Mouse (Mus musculus) hindbrain, embryonic 16.5 days (tissue): ENCODE data around the gene Prss48. TPM values are rescaled to one million over a fixed set of nuclear protein-coding genes. Genes with fewer than 3 reads are reported as not detected.

Experiments used
- ATAC-seq: fragments of 200-750 bp; cut with Nextera tagmentation; 2 replicates; pipeline ENCODE4 v1.8.0; 2017; ENCODE audit warnings: moderate TSS enrichment, moderate library complexity
- H3K27ac ChIP-seq: fragments of 300-500 bp; sonication (generic); 2 replicates; pipeline ENCODE4 v1.5.1; 2014; ENCODE audit warnings: low read depth, mild to moderate bottlenecking, control low read depth, low read length, moderate library complexity
- H3K27me3 ChIP-seq: fragments of 300-500 bp; sonication (generic); replicated peaks from 2 replicates; pipeline ENCODE4 v1.6.1; 2014; ENCODE audit warnings: low read length; ENCODE audit not compliant: control insufficient read depth, insufficient read depth
- H3K36me3 ChIP-seq: fragments of 300-500 bp; sonication (generic); 2 replicates; pipeline ENCODE4 v1.6.1; 2014; ENCODE audit warnings: mild to moderate bottlenecking, low read length, moderate library complexity, mixed read lengths; ENCODE audit not compliant: control insufficient read depth, insufficient read depth
- H3K4me1 ChIP-seq: fragments of 300-500 bp; sonication (generic); 2 replicates; pipeline ENCODE4 v1.6.1; 2014; ENCODE audit warnings: low read depth, low read length; ENCODE audit not compliant: control insufficient read depth, insufficient read depth
- H3K4me2 ChIP-seq: fragments of 300-500 bp; sonication (generic); 2 replicates; pipeline ENCODE4 v1.6.1; 2014; ENCODE audit warnings: mild to moderate bottlenecking, low read length, control low read depth, moderate library complexity
- H3K4me3 ChIP-seq: fragments of 300-500 bp; sonication (generic); 2 replicates; pipeline ENCODE4 v1.5.1; 2014; ENCODE audit warnings: mild to moderate bottlenecking, low read length, control low read depth, moderate library complexity
- H3K9ac ChIP-seq: fragments of 300-500 bp; sonication (generic); 2 replicates; pipeline ENCODE4 v1.6.1; 2014; ENCODE audit warnings: low read depth, mild to moderate bottlenecking, control low read depth, low read length, moderate library complexity
- H3K9me3 ChIP-seq: fragments of 300-500 bp; sonication (generic); 2 replicates; pipeline ENCODE4 v1.6.1; 2014; ENCODE audit warnings: mild to moderate bottlenecking, low read length, moderate library complexity; ENCODE audit not compliant: control insufficient read depth
- WGBS: fragments of 180-500 bp; shearing (Covaris S2); extraction: QIAGEN DNeasy Blood & Tissue Kit; methylation state at CpG from one replicate; pipeline ENCODE4 v1.1.7; 2014; 5-methylcytosine and 5-hydroxymethylcytosine counted together
- polyA plus RNA-seq: library from polyadenylated mRNA; unstranded; fragments of >200 nt; fragmentation: Nextera tagmentation; extraction: Ambion mirVana; gene quantifications from 2 replicates; pipeline ENCODE4 v1.2.1, GENCODE M21; 2015

The Prss48 gene
- polyA plus RNA-seq, 1 experiment from 2014 or later: not detected

GRCm38 (mm10) chr3:85965479-85965878 lies 36.8 kb downstream of the Prss48 start:
- no peak overlapping the region for H3K27ac ChIP-seq
- H3K4me1 ChIP-seq: no peaks in the 10 kb centered on the region
- H3K27me3 ChIP-seq: no peaks in the 10 kb centered on the region
- H3K4me2 ChIP-seq: no peak overlapping the region
- H3K9me3 ChIP-seq: peaks cover 5% of the 10 kb centered on the region
- 92% methylated on average over 4 of the region's 4 CpGs for WGBS
- ATAC-seq: no peak
- H3K36me3 ChIP-seq: no peaks in the 10 kb centered on the region
- H3K9ac ChIP-seq: no peak overlapping the region
- H3K4me3 ChIP-seq: no peak overlapping the region

- H3K9ac ChIP-seq: no peak overlapping the region
- 57% methylated on average over 5 of the region's 5 CpGs for WGBS
- no peaks in the 10 kb centered on the region for H3K27me3 ChIP-seq
- no peak for ATAC-seq
- no peak overlapping the region for H3K4me2 ChIP-seq
- no peak overlapping the region for H3K4me3 ChIP-seq
- H3K4me1 ChIP-seq: no peaks in the 10 kb centered on the region
- peaks cover 5% of the 10 kb centered on the region for H3K9me3 ChIP-seq
- H3K36me3 ChIP-seq: no peaks in the 10 kb centered on the region
- no peak overlapping the region for H3K27ac ChIP-seq
Measured at GRCm38 (mm10) chr3:85961134-85961533, 41.2 kb downstream of the Prss48 start.

- Histone ChIP-seq H3K9ac (no peak overlapping the region), H3K4me3 (no peak overlapping the region), H3K27me3 (no peaks in the 10 kb centered on the region), H3K9me3 (peaks cover 5% of the 10 kb centered on the region), H3K27ac (no peak overlapping the region), H3K4me1 (no peaks in the 10 kb centered on the region), H3K36me3 (no peaks in the 10 kb centered on the region), H3K4me2 (no peak overlapping the region)
- ATAC-seq: no peak
- 77% methylated on average over 1 of the region's 1 CpGs for WGBS
Measured at GRCm38 (mm10) chr3:85959669-85960068, 42.6 kb downstream of the Prss48 start.

GRCm38 (mm10) chr3:85955704-85956103 lies 46.6 kb downstream of the Prss48 start:
- ATAC-seq: no peak
- 81% methylated on average over 5 of the region's 5 CpGs for WGBS
- Histone ChIP-seq H3K4me1 (no peaks in the 10 kb centered on the region), H3K27me3 (no peaks in the 10 kb centered on the region), H3K36me3 (no peaks in the 10 kb centered on the region), H3K9me3 (no peaks in the 10 kb centered on the region), H3K27ac (no peak overlapping the region), H3K4me3 (no peak overlapping the region), H3K4me2 (no peak overlapping the region), H3K9ac (no peak overlapping the region)

GRCm38 (mm10) chr3:85955269-85955668 lies 47.0 kb downstream of the Prss48 start:
- Histone ChIP-seq H3K4me3 (no peak overlapping the region), H3K27me3 (no peaks in the 10 kb centered on the region), H3K9ac (no peak overlapping the region), H3K4me1 (no peaks in the 10 kb centered on the region), H3K9me3 (no peaks in the 10 kb centered on the region), H3K36me3 (no peaks in the 10 kb centered on the region), H3K27ac (no peak overlapping the region), H3K4me2 (no peak overlapping the region)
- no peak for ATAC-seq
- 77% methylated on average over 9 of the region's 9 CpGs for WGBS

- no peaks in the 10 kb centered on the region for H3K27me3 ChIP-seq
- H3K9me3 ChIP-seq: no peaks in the 10 kb centered on the region
- no peaks in the 10 kb centered on the region for H3K36me3 ChIP-seq
- no peak for ATAC-seq
- H3K9ac ChIP-seq: no peak overlapping the region
- H3K4me2 ChIP-seq: no peak overlapping the region
- H3K4me3 ChIP-seq: no peak overlapping the region
- 87% methylated on average over 10 of the region's 10 CpGs for WGBS
- no peaks in the 10 kb centered on the region for H3K4me1 ChIP-seq
- no peak overlapping the region for H3K27ac ChIP-seq
Measured at GRCm38 (mm10) chr3:85952696-85953283, 49.5 kb downstream of the Prss48 start.

GRCm38 (mm10) chr3:85950914-85951313 lies 51.4 kb downstream of the Prss48 start:
- no peak overlapping the region for H3K4me3 ChIP-seq

More at GRCm38 (mm10) chr3:85950914-85951313, 51.4 kb downstream of the Prss48 start:
- Histone ChIP-seq H3K4me2 (no peak overlapping the region), H3K27me3 (no peaks in the 10 kb centered on the region), H3K9me3 (no peaks in the 10 kb centered on the region), H3K27ac (no peak overlapping the region), H3K9ac (no peak overlapping the region), H3K36me3 (no peaks in the 10 kb centered on the region), H3K4me1 (no peaks in the 10 kb centered on the region)
- no peak for ATAC-seq
- 87% methylated on average over 4 of the region's 4 CpGs for WGBS

Other genes with a start within 250 kb of the Prss48 start
- gene Fam160a1, start 185.2 kb downstream of the Prss48 start, polyA plus RNA-seq: 0.57 and 0.63 TPM in 2 replicates
- 0.15 and 0.42 TPM in 2 replicates for gene Glt28d2, start 115.0 kb downstream of the Prss48 start, polyA plus RNA-seq
- gene Gm37240, start 115.0 kb downstream of the Prss48 start, polyA plus RNA-seq: 0.93 and 1.5 TPM in 2 replicates
- 14.0 and 15.5 TPM in 2 replicates for gene Sh3d19, start 31.4 kb downstream of the Prss48 start, polyA plus RNA-seq
- 502 and 513 TPM in 2 replicates for gene Rps3a1, start 140.2 kb upstream of the Prss48 start, polyA plus RNA-seq
- gene Lrba, start 222.2 kb upstream of the Prss48 start, polyA plus RNA-seq: 5.9 and 6.1 TPM in 2 replicates